Mouse (Mus musculus) megakaryocyte, embryonic 14.5 days (primary cell): ENCODE measurements at regions not wholly inside any gene's neighbourhood (a gene's known extent, or its start where the extent isn't known, plus 50 kb on each side); places are given as distances from the start of the nearest gene placed in this dataset.

ENCODE experiments used
- FLI1 ChIP-seq: IDR thresholded peaks from 2 replicates; pipeline ENCODE4 v1.6.1; 2012; ENCODE audit warnings: low read length, inconsistent platforms, mixed read lengths
- GATA1 ChIP-seq: IDR thresholded peaks from 3 replicates; pipeline ENCODE4 v1.6.1; 2012; ENCODE audit warnings: mixed read lengths, low read length, inconsistent platforms, borderline replicate concordance

DNA sequence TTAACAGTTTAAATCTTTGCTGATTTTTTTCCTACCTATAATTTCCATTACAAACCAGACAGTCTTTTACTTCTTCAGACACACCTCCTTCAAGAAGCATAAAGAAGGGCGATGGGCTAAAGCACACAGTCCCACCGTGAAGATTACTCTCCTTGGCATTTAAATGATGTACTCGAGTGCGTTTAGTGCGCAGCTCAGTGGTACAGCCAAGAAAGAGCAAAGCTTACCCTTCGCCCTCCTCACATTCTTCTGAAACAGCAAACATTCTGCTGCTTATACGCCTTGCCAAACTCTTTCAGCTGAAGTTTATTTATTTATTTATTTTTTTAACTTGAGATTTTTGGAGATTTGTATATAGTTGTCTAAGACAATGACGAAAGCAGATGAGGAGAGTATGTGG lies 68.0 kb upstream of the Arglu1 start:
- no peak for TF ChIP-seq GATA1
- TF ChIP-seq FLI1, result no peak
